Mouse (Mus musculus): ENCODE results near the gene Bub1b.

GRCm38 (mm10) chr2:118661891-118662290 lies 63.9 kb downstream of the Bub1b start:
- no peak for TF ChIP-seq CTCF (IDR thresholded peaks at IDR 0.05; ENCODE audit: extremely low read depth, insufficient read depth, low read length)
- no peak for TF ChIP-seq POLR2A (IDR thresholded peaks at IDR 0.05; ENCODE audit: extremely low read depth, insufficient read depth, low read length)
